Mouse (Mus musculus): Measurements from ENCODE around the gene Hsd17b1. TPM values are rescaled to one million over a fixed set of nuclear protein-coding genes. Genes with fewer than 3 reads are reported as not detected.

Hsd17b1 gene
- total and polyA plus RNA-seq, 3 experiments, result not detected

GRCm38 (mm10) chr11:101063676-101064327 is 14.4 kb upstream of the Hsd17b1 start (continued):
- TF ChIP-seq ZMIZ1 (IDR thresholded peaks at IDR 0.05; ENCODE audit: low read depth, low read length), result no peak; the same call in 1 of the 2 replicates
- TF ChIP-seq ZC3H11A (IDR thresholded peaks at IDR 0.05; ENCODE audit: low read depth, low read length), result no peak
- no peak for TF ChIP-seq NELFE (IDR thresholded peaks at IDR 0.05; ENCODE audit: low read depth, low read length)

- Histone ChIP-seq H3K9me3 (replicated peaks; ENCODE audit: insufficient read depth, low read length) (no peaks in the 10 kb centered on the region), H3K36me3 (ENCODE audit: control insufficient read depth in 1 of 2, insufficient read depth in 2 of 2, low read length in 2 of 2) (peaks cover 0 to 22% of the 10 kb centered on the region in 2 experiments; a peak in 2 of 4 replicates), H3K4me3 (ENCODE audit: control insufficient read depth in 1 of 2, insufficient read depth in 1 of 2, low read depth in 2 of 2, low read length in 2 of 2) (no peak overlapping the region), H3K27me3 (ENCODE audit: control insufficient read depth in 1 of 2, insufficient read depth in 2 of 2, low read length in 2 of 2) (no peaks in the 10 kb centered on the region), H3K27ac (ENCODE audit: control insufficient read depth, low read depth, low read length) (peak overlapping the region; percentile 67; the same call in 1 of the 2 replicates), H3K9ac (ENCODE audit: control insufficient read depth, low read depth, low read length, poor library complexity, severe bottlenecking) (no peak overlapping the region), H3K4me1 (ENCODE audit: control insufficient read depth in 1 of 2, insufficient read depth in 2 of 2, low read length in 2 of 2) (peaks cover 14 to 28% of the 10 kb centered on the region in 2 experiments), H3K79me2 (ENCODE audit: control insufficient read depth, insufficient read depth, low read length, poor library complexity) (no peaks in the 10 kb centered on the region)
- no peak for DNase-seq (ENCODE audit: low read depth, low spot score)
- TF ChIP-seq ZC3H11A (IDR thresholded peaks at IDR 0.05; ENCODE audit: low read depth, low read length) (no peak), CTCF (IDR thresholded peaks at IDR 0.05 in 2 of 3, conservative IDR thresholded peaks at IDR 0.05 in 1 of 3; ENCODE audit: control insufficient read depth in 1 of 3, insufficient read depth in 1 of 3, low read depth in 2 of 3, low read length in 3 of 3, poor library complexity in 1 of 3, severe bottlenecking in 1 of 3) (no peak), GATA1 (IDR thresholded peaks at IDR 0.05; ENCODE audit: low read depth, low read length) (no peak), MXI1 (IDR thresholded peaks at IDR 0.05; ENCODE audit: low read depth, low read length) (no peak), MYC (IDR thresholded peaks at IDR 0.05; ENCODE audit: low read depth, low read length) (no peak), ZKSCAN1 (IDR thresholded peaks at IDR 0.05; ENCODE audit: low read depth, low read length) (no peak), POLR2AphosphoS2 (IDR thresholded peaks at IDR 0.05; ENCODE audit: low read length) (no peak), POLR2A (IDR thresholded peaks at IDR 0.05; ENCODE audit: control insufficient read depth in 1 of 2, insufficient read depth in 1 of 2, low read depth in 1 of 2, low read length in 2 of 2, poor library complexity in 1 of 2) (no peak)
Measured at GRCm38 (mm10) chr11:101064462-101064861, 13.7 kb upstream of the Hsd17b1 start.

DNA sequence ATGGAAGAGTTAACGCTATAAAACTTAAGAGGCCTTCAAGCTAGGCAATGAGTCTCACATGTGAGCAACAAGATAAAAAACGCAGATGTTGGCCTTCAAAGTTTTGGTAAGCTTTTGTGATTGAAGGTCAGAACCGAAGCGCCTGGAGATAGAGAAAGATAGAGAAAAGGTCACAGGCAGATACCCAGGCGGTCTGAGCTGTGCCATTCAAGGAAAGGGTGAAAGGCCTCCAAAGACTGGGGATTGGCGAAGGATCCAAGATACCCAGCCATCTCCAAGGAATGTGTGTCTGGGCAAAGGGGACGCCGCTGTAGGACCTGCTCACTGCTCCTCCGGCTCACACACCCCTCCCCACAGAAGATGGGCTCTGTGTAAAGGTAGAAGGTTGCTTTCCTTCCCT is 13.2 kb upstream of the Hsd17b1 start:
- Histone ChIP-seq H3K9me3 (replicated peaks; ENCODE audit: insufficient read depth, low read length) (no peaks in the 10 kb centered on the region), H3K4me3 (ENCODE audit: control insufficient read depth in 1 of 2, insufficient read depth in 1 of 2, low read depth in 2 of 2, low read length in 2 of 2) (no peak overlapping the region), H3K36me3 (ENCODE audit: control insufficient read depth in 1 of 2, insufficient read depth in 2 of 2, low read length in 2 of 2) (peaks cover 0 to 23% of the 10 kb centered on the region in 2 experiments; a peak in 2 of 4 replicates), H3K27me3 (ENCODE audit: control insufficient read depth in 1 of 2, insufficient read depth in 2 of 2, low read length in 2 of 2) (no peaks in the 10 kb centered on the region), H3K27ac (ENCODE audit: control insufficient read depth, low read depth, low read length) (no peak overlapping the region), H3K9ac (ENCODE audit: control insufficient read depth, low read depth, low read length, poor library complexity, severe bottlenecking) (no peak overlapping the region), H3K79me2 (ENCODE audit: control insufficient read depth, insufficient read depth, low read length, poor library complexity) (no peaks in the 10 kb centered on the region; the same call in 1 of the 2 replicates), H3K4me1 (ENCODE audit: control insufficient read depth in 1 of 2, insufficient read depth in 2 of 2, low read length in 2 of 2) (peaks cover 14 to 28% of the 10 kb centered on the region in 2 experiments)
- no peak for TF ChIP-seq TBP (IDR thresholded peaks at IDR 0.05; ENCODE audit: low read depth, low read length)
- no peak for TF ChIP-seq ETS1 (IDR thresholded peaks at IDR 0.05; ENCODE audit: low read depth, low read length)
- TF ChIP-seq ZKSCAN1 (IDR thresholded peaks at IDR 0.05; ENCODE audit: low read depth, low read length), result no peak
- TF ChIP-seq USF2 (IDR thresholded peaks at IDR 0.05; ENCODE audit: borderline replicate concordance in 1 of 2, insufficient read depth in 1 of 2, low read depth in 1 of 2, low read length in 2 of 2), result no peak
- no peak for TF ChIP-seq POLR2AphosphoS5 (IDR thresholded peaks at IDR 0.05; ENCODE audit: borderline replicate concordance, low read depth, low read length)
- TF ChIP-seq E2F4 (IDR thresholded peaks at IDR 0.05; ENCODE audit: borderline replicate concordance, low read depth, low read length), result no peak
- TF ChIP-seq SIN3A (IDR thresholded peaks at IDR 0.05; ENCODE audit: low read length), result no peak
- TF ChIP-seq CHD1 (IDR thresholded peaks at IDR 0.05; ENCODE audit: low read depth, low read length), result no peak
- no peak for TF ChIP-seq MYB (IDR thresholded peaks at IDR 0.05; ENCODE audit: low read depth, low read length)
- TF ChIP-seq POLR2A (IDR thresholded peaks at IDR 0.05; ENCODE audit: control insufficient read depth in 1 of 2, insufficient read depth in 1 of 2, low read depth in 1 of 2, low read length in 2 of 2, poor library complexity in 1 of 2), result no peak
- no peak for TF ChIP-seq RAD21 (IDR thresholded peaks at IDR 0.05; ENCODE audit: low read depth, low read length)
- TF ChIP-seq GATA1 (IDR thresholded peaks at IDR 0.05; ENCODE audit: low read depth, low read length), result no peak
- no peak for TF ChIP-seq MYC (IDR thresholded peaks at IDR 0.05; ENCODE audit: low read depth, low read length)
- TF ChIP-seq ZC3H11A (IDR thresholded peaks at IDR 0.05; ENCODE audit: low read depth, low read length), result no peak
- TF ChIP-seq JUND (IDR thresholded peaks at IDR 0.05; ENCODE audit: low read depth, low read length), result no peak
- DNase-seq (ENCODE audit: low read depth, low spot score), result no peak

All from MEL (cell line).